Mouse (Mus musculus) retina, postnatal 1 day (tissue): ENCODE data around the gene Zic2.

Experiments used
- DNase-seq: peaks from one replicate; pipeline ENCODE4 v3.0.0-alpha.2; 2012

Gene Zic2

GRCm38 (mm10) chr14:122513511-122514036 lies 38.3 kb downstream of the Zic2 start:
- no peak for DNase-seq

DNA sequence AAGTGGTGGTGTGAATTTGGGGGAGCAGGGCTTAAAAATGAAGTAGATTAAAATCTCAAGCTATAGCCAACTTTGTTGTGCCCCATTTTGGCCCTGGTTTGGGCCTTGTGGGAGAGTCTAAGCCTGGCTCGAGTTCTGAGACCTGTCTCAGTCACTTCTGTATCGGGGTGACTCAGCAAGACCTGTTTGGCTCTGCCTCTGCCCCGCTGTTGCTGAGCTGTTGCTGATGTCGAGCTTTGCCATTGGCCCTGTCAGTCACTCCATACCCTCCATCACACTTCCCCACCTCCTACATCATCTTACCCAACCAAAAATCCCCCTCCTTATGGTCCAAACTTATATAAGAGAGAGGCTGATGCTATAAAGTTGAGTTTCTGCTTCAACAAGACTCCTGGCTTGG lies 53.2 kb downstream of the Zic2 start:
- DNase-seq = no peak
